9 mouse cellular contexts compared by ENCODE assay signal in genomic region chr5:144446475-144447225, GRCm38 (mm10).
DNase-seq lines count a peak whose midpoint lies in the region; ATAC-seq and TF ChIP-seq lines count a peak whose summit lies in the region.
"Had no signal": no experiment of that assay in that cellular context is flagged by ENCODE, and none has a peak within 500 bp of the region (broad histone marks: within the 10 kb centered on the region; RNA-seq: fewer than 3 reads in every experiment).

No protein-coding gene starts in this region.

- no peaks in the 10 kb centered on the region for H3K9me3 ChIP-seq in forebrain, embryonic 14.5 days (replicated peaks; ENCODE audit: control insufficient read depth, low read length)
- no peaks in the 10 kb centered on the region for H3K9me3 ChIP-seq in forebrain, embryonic 12.5 days
- H3K9me3 ChIP-seq in E14TG2a.4 (ENCODE audit: low read length) = peaks cover 11% of the 10 kb centered on the region; the same call in 1 of the 2 replicates
- no peaks in the 10 kb centered on the region for H3K9me3 ChIP-seq in embryonic facial prominence, embryonic 10.5 days
- H3K9me3 ChIP-seq: embryonic facial prominence, embryonic 12.5 days had no signal

- DNase-seq in forebrain, embryonic 14.5 days (ENCODE audit: low spot score) = peak; percentile 46
- DNase-seq in left cerebral cortex, postnatal 14 days (ENCODE audit: low spot score in 2 of 2) = peak; percentile 15 to 39
- no peak for DNase-seq in left cerebral cortex, postnatal 4 days
- peak; percentile 50 for DNase-seq in large intestine, adult 2 months (ENCODE audit: low read depth, low spot score)
- DNase-seq in embryonic facial prominence, embryonic 10.5 days (ENCODE audit: low spot score) = no peak
- DNase-seq in heart, postnatal 10 days = no peak

- no peaks in the 10 kb centered on the region for H3K27me3 ChIP-seq in forebrain, embryonic 14.5 days (replicated peaks; ENCODE audit: control insufficient read depth, insufficient read depth, low read length)
- no peaks in the 10 kb centered on the region for H3K27me3 ChIP-seq in forebrain, embryonic 12.5 days
- no peaks in the 10 kb centered on the region for H3K27me3 ChIP-seq in E14TG2a.4 (ENCODE audit: insufficient read depth, low read length)
- no peaks in the 10 kb centered on the region for H3K27me3 ChIP-seq in embryonic facial prominence, embryonic 10.5 days (replicated peaks; ENCODE audit: low read depth, poor library complexity, severe bottlenecking)
- H3K27me3 ChIP-seq: embryonic facial prominence, embryonic 12.5 days had no signal

- no peak overlapping the region for H3K9ac ChIP-seq in forebrain, embryonic 14.5 days (ENCODE audit: low read length)
- H3K9ac ChIP-seq in forebrain, embryonic 12.5 days = no peak overlapping the region
- H3K9ac ChIP-seq: embryonic facial prominence, embryonic 12.5 days had no signal

- 83% methylated on average over 10 of the region's 10 CpGs for WGBS in forebrain, embryonic 14.5 days
- WGBS in forebrain, embryonic 12.5 days = 82% methylated on average over 10 of the region's 10 CpGs
- 54% methylated on average over 10 of the region's 10 CpGs for WGBS in large intestine, adult 2 months
- 84% methylated on average over 10 of the region's 10 CpGs for WGBS in embryonic facial prominence, embryonic 10.5 days

- no peak overlapping the region for H3K4me2 ChIP-seq in forebrain, embryonic 14.5 days (ENCODE audit: low read length)
- no peak overlapping the region for H3K4me2 ChIP-seq in forebrain, embryonic 12.5 days
- H3K4me2 ChIP-seq: embryonic facial prominence, embryonic 12.5 days had no signal

- intact Hi-C loops in left cerebral cortex, postnatal 14 days (cut with DNase I) = loop anchor here (10.0 kb wide), 1 partner anchor 278 kb away; no protein-coding TSS in a partner anchor
- intact Hi-C loops in left cerebral cortex, postnatal 4 days (cut with DNase I) = no loop called here
- intact Hi-C loops in heart, postnatal 10 days (cut with DNase I) = no loop called here

- no peaks in the 10 kb centered on the region for H3K4me1 ChIP-seq in forebrain, embryonic 14.5 days (ENCODE audit: control insufficient read depth, insufficient read depth, low read length)
- no peaks in the 10 kb centered on the region for H3K4me1 ChIP-seq in forebrain, embryonic 12.5 days
- peaks cover 24% of the 10 kb centered on the region for H3K4me1 ChIP-seq in E14TG2a.4 (replicated peaks; ENCODE audit: low read depth, low read length)
- H3K4me1 ChIP-seq in embryonic facial prominence, embryonic 10.5 days = no peaks in the 10 kb centered on the region
- H3K4me1 ChIP-seq: embryonic facial prominence, embryonic 12.5 days had no signal

- no peak overlapping the region for H3K4me3 ChIP-seq in forebrain, embryonic 14.5 days (ENCODE audit: low read depth, low read length)
- H3K4me3 ChIP-seq in forebrain, embryonic 12.5 days (replicated peaks) = no peak overlapping the region
- H3K4me3 ChIP-seq in E14TG2a.4 (replicated peaks; ENCODE audit: low read length) = no peak overlapping the region
- H3K4me3 ChIP-seq in embryonic facial prominence, embryonic 10.5 days = no peak overlapping the region
- H3K4me3 ChIP-seq: embryonic facial prominence, embryonic 12.5 days had no signal

- no peaks in the 10 kb centered on the region for H3K36me3 ChIP-seq in forebrain, embryonic 14.5 days (ENCODE audit: control insufficient read depth, insufficient read depth, low read length)
- no peaks in the 10 kb centered on the region for H3K36me3 ChIP-seq in forebrain, embryonic 12.5 days (replicated peaks)
- no peaks in the 10 kb centered on the region for H3K36me3 ChIP-seq in E14TG2a.4 (ENCODE audit: insufficient read depth, low read length)
- no peaks in the 10 kb centered on the region for H3K36me3 ChIP-seq in embryonic facial prominence, embryonic 10.5 days (replicated peaks)
- H3K36me3 ChIP-seq: embryonic facial prominence, embryonic 12.5 days had no signal

- no peak for ATAC-seq in forebrain, embryonic 14.5 days
- no peak for ATAC-seq in forebrain, embryonic 12.5 days (ENCODE audit: low FRiP score)

- TF ChIP-seq CTCF in E14TG2a.4 (conservative IDR thresholded peaks at IDR 0.05; ENCODE audit: low read length) = peak; percentile 14; the same call in 1 of the 2 replicates

- no peak overlapping the region for H3K27ac ChIP-seq in forebrain, embryonic 14.5 days (ENCODE audit: low read depth, low read length)
- no peak overlapping the region for H3K27ac ChIP-seq in forebrain, embryonic 12.5 days
- no peak overlapping the region for H3K27ac ChIP-seq in embryonic facial prominence, embryonic 10.5 days (replicated peaks)
- H3K27ac ChIP-seq: embryonic facial prominence, embryonic 12.5 days had no signal

Comparison
In these comparisons a context has a peak if more than half of its experiments do, and no peak if none do; other contexts are left out.
1. DNase-seq: peak in forebrain, embryonic 14.5 days (single experiment), left cerebral cortex, postnatal 14 days (2 of 2) and large intestine, adult 2 months (single experiment); none in left cerebral cortex, postnatal 4 days (single experiment), embryonic facial prominence, embryonic 10.5 days (single experiment) and heart, postnatal 10 days (0 of 2).